Comparison of ENCODE assay signal across 18 mouse cellular contexts in the genomic region with DNA sequence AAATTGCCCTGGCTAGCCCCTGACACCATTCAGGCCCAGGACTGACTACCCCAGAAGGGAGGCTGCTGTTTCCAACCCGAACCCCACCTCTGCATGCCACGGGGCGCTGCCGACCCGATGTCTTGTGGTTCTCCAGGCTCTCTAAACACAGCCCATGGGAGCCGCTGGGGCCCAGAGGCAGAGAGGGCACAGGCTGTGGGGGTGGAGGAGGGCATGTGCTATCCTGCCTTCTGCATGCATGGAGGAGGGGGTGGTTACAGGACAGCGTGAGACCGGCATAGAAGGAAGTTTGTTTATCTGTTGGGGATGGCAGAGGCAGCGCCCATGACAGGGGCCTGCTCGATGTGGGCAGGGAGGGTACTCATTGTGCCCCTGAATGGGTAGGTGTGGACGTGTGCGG. TPM values are rescaled to one million over a fixed set of nuclear protein-coding genes. Genes with fewer than 3 reads are reported as not detected.
"Had no signal": no experiment of that assay in that cellular context is flagged by ENCODE, and none has a peak within 500 bp of the region (broad histone marks: within the 10 kb centered on the region; RNA-seq: fewer than 3 reads in every experiment).

No protein-coding gene starts in this region.

- H3K9ac ChIP-seq: limb, embryonic 15.5 days; liver, embryonic 14.5 days; midbrain, embryonic 13.5 days; neural tube, embryonic 15.5 days had no signal

- ATAC-seq: intestine, embryonic 16.5 days; midbrain, embryonic 13.5 days had no signal

- H3K9me3 ChIP-seq: limb, embryonic 15.5 days; midbrain, embryonic 13.5 days; neural tube, embryonic 15.5 days had no signal

- H3K4me2 ChIP-seq: limb, embryonic 15.5 days; midbrain, embryonic 13.5 days; neural tube, embryonic 15.5 days had no signal

- DNase-seq: kidney, adult 2 months; kidney, postnatal 36 days; layer of hippocampus, adult 9-11 months; left cerebral cortex, postnatal 4 days; lung, adult 18-20 months; thymus, postnatal 4 days had no signal

- H3K27me3 ChIP-seq: limb, embryonic 15.5 days; neural tube, embryonic 15.5 days had no signal

- H3K27ac ChIP-seq: kidney, postnatal 0 days; limb, embryonic 15.5 days; liver, embryonic 14.5 days; midbrain, embryonic 13.5 days; neural tube, embryonic 15.5 days had no signal

- H3K36me3 ChIP-seq: limb, embryonic 15.5 days; midbrain, embryonic 13.5 days; neural tube, embryonic 15.5 days had no signal

- H3K4me1 ChIP-seq: midbrain, embryonic 13.5 days; neural tube, embryonic 15.5 days had no signal

- H3K4me3 ChIP-seq: limb, embryonic 15.5 days; midbrain, embryonic 13.5 days; myocyte; neural tube, embryonic 15.5 days had no signal

RNA-seq across cellular contexts. Expression of gene Fam131c, which starts 18.0 kb away (rescaled TPM):
- total RNA-seq: megakaryocyte-erythroid progenitor cell, adult 5-6 weeks had no signal

RNA-seq across cellular contexts. Expression of gene Clcnka, which starts 48.5 kb away (rescaled TPM):
- total RNA-seq: layer of hippocampus, adult 18-20 months; left cerebral cortex, adult 18-20 months; left cerebral cortex, postnatal 10 days; megakaryocyte-erythroid progenitor cell, adult 5-6 weeks had no signal
- polyA plus RNA-seq: liver, embryonic 14.5 days; midbrain, embryonic 13.5 days; neural tube, embryonic 11.5 days; neural tube, embryonic 15.5 days had no signal
